Mouse (Mus musculus) left cerebral cortex, adult 2 months (tissue): ENCODE results near the gene Evi2b. TPM values are rescaled to one million over a fixed set of nuclear protein-coding genes. Genes with fewer than 3 reads are reported as not detected.

Source experiments
- DNase-seq, 2 experiments: peaks; one replicate each; pipeline ENCODE4 v3.0.0; 2021 to 2022; ENCODE audit warnings: low spot score in 2 of 2, mixed read lengths in 1 of 2; ENCODE audit errors: extremely low spot score in 1 of 2
- H3K27ac ChIP-seq: fragments of 200-600 bp; 2 replicates; pipeline ENCODE4 v1.8.1; 2022
- H3K4me3 ChIP-seq: fragments of 200-600 bp; 2 replicates; pipeline ENCODE4 v1.8.1; 2022
- CTCF ChIP-seq: fragments of 200-600 bp; IDR thresholded peaks from 2 replicates; pipeline ENCODE4 v1.8.1; 2022; ENCODE audit warnings: antibody characterized with exemption, mild to moderate bottlenecking, moderate library complexity
- intact Hi-C: fragments of 180-260 bp; cut with DNase I; formaldehyde crosslinking; loops from one replicate; pipeline ENCODE4 v1.15.1; 2025
- total RNA-seq, 2 experiments: library from RNA; stranded (reverse); gene quantifications; 2 replicates each; pipeline ENCODE4 v1.2.3; 2021

Gene Evi2b
- total RNA-seq, 2 experiments from 2014 or later = 0.30 to 0.91 TPM

- TF ChIP-seq CTCF = no peak
- intact Hi-C loops = no loop called here
- Histone ChIP-seq H3K27ac (peak overlapping the region; percentile 82), H3K4me3 (peak overlapping the region; percentile 18; the same call in 1 of the 2 replicates)
- DNase-seq = no peak
Observed at GRCm38 (mm10) chr11:79530774-79531173, 7.2 kb upstream of the Evi2b start.

- intact Hi-C loops = no loop called here
- H3K4me3 ChIP-seq = peak within 1 kb of the TSS; percentile 18; the same call in 1 of the 2 replicates
- peak within 1 kb of the TSS; percentile 82 for H3K27ac ChIP-seq
- no peak for DNase-seq
- no peak for TF ChIP-seq CTCF
Observed at GRCm38 (mm10) chr11:79530333-79530761, 6.8 kb upstream of the Evi2b start, which contains the start of the genes Evi2 and Evi2a. Gene Evi2, minus strand, starts transcription at chr11:79530589. Gene Evi2a, minus strand, starts transcription at chr11:79530609.

GRCm38 (mm10) chr11:79529736-79530135 lies 6.2 kb upstream of the Evi2b start:
- DNase-seq = no peak
- peak overlapping the region; percentile 82 for H3K27ac ChIP-seq
- intact Hi-C loops = no loop called here
- no peak for TF ChIP-seq CTCF
- peak overlapping the region; percentile 18; the same call in 1 of the 2 replicates for H3K4me3 ChIP-seq

GRCm38 (mm10) chr11:79529226-79529625 lies 5.7 kb upstream of the Evi2b start:
- Histone ChIP-seq H3K27ac (peak overlapping the region; percentile 82; the same call in 1 of the 2 replicates), H3K4me3 (peak overlapping the region; percentile 18; the same call in 1 of the 2 replicates)
- TF ChIP-seq CTCF = no peak
- no peak for DNase-seq
- intact Hi-C loops = no loop called here

GRCm38 (mm10) chr11:79528601-79529000 lies 5.0 kb upstream of the Evi2b start:
- peak overlapping the region; percentile 18; the same call in 1 of the 2 replicates for H3K4me3 ChIP-seq
- TF ChIP-seq CTCF = no peak
- no peak overlapping the region for H3K27ac ChIP-seq
- intact Hi-C loops = no loop called here
- DNase-seq = no peak

- TF ChIP-seq CTCF = no peak
- intact Hi-C loops = no loop called here
- Histone ChIP-seq H3K4me3 (no peak overlapping the region), H3K27ac (peak overlapping the region; percentile 70)
- no peak for DNase-seq
Observed at GRCm38 (mm10) chr11:79527739-79528384, 4.3 kb upstream of the Evi2b start.

- no peak for TF ChIP-seq CTCF
- Histone ChIP-seq H3K4me3 (no peak overlapping the region), H3K27ac (peak overlapping the region; percentile 70)
- no peak for DNase-seq
- intact Hi-C loops = no loop called here
Observed at GRCm38 (mm10) chr11:79527015-79527738, 3.6 kb upstream of the Evi2b start.

GRCm38 (mm10) chr11:79526549-79526948 lies 3.0 kb upstream of the Evi2b start:
- no peak overlapping the region for H3K4me3 ChIP-seq
- no peak for TF ChIP-seq CTCF
- no peak for DNase-seq
- intact Hi-C loops = no loop called here
- H3K27ac ChIP-seq = peak overlapping the region; percentile 70

GRCm38 (mm10) chr11:79524310-79524575 lies 681 bp upstream of the Evi2b start:
- DNase-seq = no peak
- TF ChIP-seq CTCF = no peak
- intact Hi-C loops = no loop called here
- Histone ChIP-seq H3K4me3 (no peak overlapping the region), H3K27ac (no peak overlapping the region)

GRCm38 (mm10) chr11:79522944-79523343 lies 618 bp downstream of the Evi2b start:
- intact Hi-C loops = no loop called here
- H3K27ac ChIP-seq = no peak overlapping the region
- DNase-seq = no peak
- H3K4me3 ChIP-seq = no peak overlapping the region
- TF ChIP-seq CTCF = no peak

GRCm38 (mm10) chr11:79521930-79522329 lies 1.6 kb downstream of the Evi2b start:
- Histone ChIP-seq H3K4me3 (no peak overlapping the region), H3K27ac (peak overlapping the region; percentile 16; the same call in 1 of the 2 replicates)
- intact Hi-C loops = no loop called here
- no peak; the same call in 1 of the 2 replicates for TF ChIP-seq CTCF
- no peak for DNase-seq

- DNase-seq = no peak
- Histone ChIP-seq H3K27ac (peak overlapping the region; percentile 50; the same call in 1 of the 2 replicates), H3K4me3 (no peak overlapping the region)
- TF ChIP-seq CTCF = no peak
- intact Hi-C loops = no loop called here
Observed at GRCm38 (mm10) chr11:79520772-79521171, 2.8 kb downstream of the Evi2b start.

- intact Hi-C loops = no loop called here
- no peak for TF ChIP-seq CTCF
- Histone ChIP-seq H3K27ac (peak overlapping the region; percentile 50), H3K4me3 (no peak overlapping the region)
- no peak for DNase-seq
Observed at GRCm38 (mm10) chr11:79519878-79520291, 3.7 kb downstream of the Evi2b start.
